Mouse (Mus musculus): ENCODE data around the gene Rbbp8nl. TPM values are rescaled to one million over a fixed set of nuclear protein-coding genes. Genes with fewer than 3 reads are reported as not detected.

The Rbbp8nl gene
- polyA plus RNA-seq, 1 experiment from 2014 or later, result not detected

- WGBS, result 74% methylated on average over 8 of the region's 8 CpGs
- no peak for ATAC-seq (ENCODE audit: insufficient number of reproducible peaks, low FRiP score)
- H3K27ac ChIP-seq (ENCODE audit: poor library complexity, severe bottlenecking), result no peak overlapping the region
- no peak overlapping the region for H3K4me2 ChIP-seq
- H3K4me1 ChIP-seq (replicated peaks), result peaks cover 27% of the 10 kb centered on the region
- peaks cover 11% of the 10 kb centered on the region for H3K9me3 ChIP-seq (replicated peaks)
- no peaks in the 10 kb centered on the region for H3K36me3 ChIP-seq
- H3K27me3 ChIP-seq (replicated peaks), result no peaks in the 10 kb centered on the region
- no peak overlapping the region for H3K4me3 ChIP-seq
- H3K9ac ChIP-seq, result no peak overlapping the region
Observed at GRCm38 (mm10) chr2:180306423-180307168, 16.9 kb upstream of the Rbbp8nl start.

GRCm38 (mm10) chr2:180306009-180306408 lies 16.3 kb upstream of the Rbbp8nl start:
- 65% methylated on average over 2 of the region's 2 CpGs for WGBS

DNA sequence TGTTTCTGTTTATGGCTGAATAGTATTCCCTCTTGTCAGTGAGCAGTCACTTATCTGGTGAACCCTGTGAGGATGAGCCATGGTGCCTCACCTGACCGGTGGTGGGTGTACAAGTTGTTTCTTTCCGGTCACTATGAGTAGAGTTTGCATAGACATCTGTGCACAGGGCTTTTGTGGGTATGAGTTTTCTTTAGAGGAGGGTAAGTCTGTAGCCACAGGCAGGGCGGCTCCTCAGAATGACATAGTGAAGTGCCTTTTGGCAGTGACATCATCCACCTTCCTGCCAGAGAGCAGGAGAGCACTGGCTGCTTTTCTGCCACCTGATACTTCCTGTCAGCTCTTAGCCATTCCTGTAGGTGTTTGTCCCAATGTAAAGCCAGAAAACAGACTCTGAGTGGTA lies 15.8 kb upstream of the Rbbp8nl start:
- H3K27ac ChIP-seq (ENCODE audit: poor library complexity, severe bottlenecking), result no peak overlapping the region
- 69% methylated on average over 3 of the region's 3 CpGs for WGBS
- peaks cover 20% of the 10 kb centered on the region for H3K4me1 ChIP-seq (replicated peaks)
- peaks cover 16% of the 10 kb centered on the region for H3K9me3 ChIP-seq (replicated peaks)
- no peaks in the 10 kb centered on the region for H3K27me3 ChIP-seq (replicated peaks)
- ATAC-seq (ENCODE audit: insufficient number of reproducible peaks, low FRiP score), result no peak
- no peak overlapping the region for H3K4me3 ChIP-seq
- H3K4me2 ChIP-seq, result no peak overlapping the region
- no peaks in the 10 kb centered on the region for H3K36me3 ChIP-seq
- no peak overlapping the region for H3K9ac ChIP-seq

More at GRCm38 (mm10) chr2:180306009-180306408, 16.3 kb upstream of the Rbbp8nl start:
- Histone ChIP-seq H3K4me3 (no peak overlapping the region), H3K9me3 (replicated peaks) (peaks cover 16% of the 10 kb centered on the region), H3K27me3 (replicated peaks) (no peaks in the 10 kb centered on the region), H3K36me3 (no peaks in the 10 kb centered on the region), H3K4me1 (replicated peaks) (peaks cover 21% of the 10 kb centered on the region), H3K27ac (ENCODE audit: poor library complexity, severe bottlenecking) (no peak overlapping the region), H3K9ac (no peak overlapping the region), H3K4me2 (no peak overlapping the region)
- no peak for ATAC-seq (ENCODE audit: insufficient number of reproducible peaks, low FRiP score)

- no peak overlapping the region for H3K4me2 ChIP-seq
- WGBS, result 58% methylated on average over 4 of the region's 4 CpGs
- H3K36me3 ChIP-seq, result no peaks in the 10 kb centered on the region
- H3K4me3 ChIP-seq, result no peak overlapping the region
- ATAC-seq (ENCODE audit: insufficient number of reproducible peaks, low FRiP score), result no peak
- no peak overlapping the region for H3K27ac ChIP-seq (ENCODE audit: poor library complexity, severe bottlenecking)
- peaks cover 26% of the 10 kb centered on the region for H3K4me1 ChIP-seq (replicated peaks)
- H3K9ac ChIP-seq, result no peak overlapping the region
- peaks cover 16% of the 10 kb centered on the region for H3K9me3 ChIP-seq (replicated peaks)
- no peaks in the 10 kb centered on the region for H3K27me3 ChIP-seq (replicated peaks)
Observed at GRCm38 (mm10) chr2:180304554-180304953, 14.9 kb upstream of the Rbbp8nl start.

- Histone ChIP-seq H3K27me3 (replicated peaks) (no peaks in the 10 kb centered on the region), H3K27ac (ENCODE audit: poor library complexity, severe bottlenecking) (no peak overlapping the region), H3K9me3 (replicated peaks) (peaks cover 16% of the 10 kb centered on the region), H3K4me1 (replicated peaks) (peaks cover 26% of the 10 kb centered on the region), H3K4me2 (no peak overlapping the region), H3K9ac (no peak overlapping the region), H3K36me3 (no peaks in the 10 kb centered on the region), H3K4me3 (no peak overlapping the region)
- no peak for ATAC-seq (ENCODE audit: insufficient number of reproducible peaks, low FRiP score)
- WGBS, result 63% methylated on average over 12 of the region's 12 CpGs
Observed at GRCm38 (mm10) chr2:180303468-180303867, 13.8 kb upstream of the Rbbp8nl start.

GRCm38 (mm10) chr2:180302201-180302600 lies 12.5 kb upstream of the Rbbp8nl start:
- H3K9ac ChIP-seq, result no peak overlapping the region
- no peaks in the 10 kb centered on the region for H3K36me3 ChIP-seq
- no peak overlapping the region for H3K4me3 ChIP-seq
- 80% methylated on average over 4 of the region's 4 CpGs for WGBS
- H3K4me1 ChIP-seq (replicated peaks), result peaks cover 18% of the 10 kb centered on the region
- H3K9me3 ChIP-seq (replicated peaks), result peaks cover 16% of the 10 kb centered on the region
- no peak overlapping the region for H3K27ac ChIP-seq (ENCODE audit: poor library complexity, severe bottlenecking)
- no peak for ATAC-seq (ENCODE audit: insufficient number of reproducible peaks, low FRiP score)
- no peaks in the 10 kb centered on the region for H3K27me3 ChIP-seq (replicated peaks)
- H3K4me2 ChIP-seq, result no peak overlapping the region

GRCm38 (mm10) chr2:180300771-180301170 lies 11.1 kb upstream of the Rbbp8nl start:
- H3K9me3 ChIP-seq (replicated peaks), result peaks cover 16% of the 10 kb centered on the region
- WGBS, result 14% methylated on average over 5 of the region's 5 CpGs
- no peak overlapping the region for H3K4me2 ChIP-seq
- no peaks in the 10 kb centered on the region for H3K36me3 ChIP-seq
- no peak for ATAC-seq (ENCODE audit: insufficient number of reproducible peaks, low FRiP score)
- H3K27me3 ChIP-seq (replicated peaks), result no peaks in the 10 kb centered on the region
- H3K4me3 ChIP-seq, result no peak overlapping the region
- H3K4me1 ChIP-seq (replicated peaks), result peaks cover 18% of the 10 kb centered on the region
- H3K27ac ChIP-seq (ENCODE audit: poor library complexity, severe bottlenecking), result no peak overlapping the region
- no peak overlapping the region for H3K9ac ChIP-seq

DNA sequence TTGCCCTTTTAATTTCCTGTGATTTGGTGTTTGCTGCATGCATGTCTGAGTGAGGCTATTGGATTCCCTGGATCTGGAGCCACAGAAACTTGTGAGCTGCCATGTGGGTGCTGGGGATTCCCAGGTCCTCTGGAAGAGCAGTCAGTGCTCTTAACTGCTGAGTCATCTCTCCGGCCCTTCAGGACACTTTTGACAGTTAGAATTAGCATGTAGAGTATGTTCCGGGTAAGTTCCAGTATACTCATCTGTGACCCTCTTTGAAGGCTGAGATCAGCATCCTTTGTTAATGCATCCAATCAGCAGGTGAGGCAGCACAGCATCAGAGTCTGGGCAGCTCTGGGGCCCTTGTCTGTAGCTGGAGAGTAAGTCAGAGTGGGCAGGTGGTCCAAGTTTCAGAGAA lies 10.6 kb upstream of the Rbbp8nl start:
- H3K4me2 ChIP-seq, result no peak overlapping the region
- H3K9ac ChIP-seq, result no peak overlapping the region
- no peak overlapping the region for H3K4me3 ChIP-seq
- no peaks in the 10 kb centered on the region for H3K36me3 ChIP-seq
- peaks cover 18% of the 10 kb centered on the region for H3K4me1 ChIP-seq (replicated peaks)
- ATAC-seq (ENCODE audit: insufficient number of reproducible peaks, low FRiP score), result no peak
- H3K27me3 ChIP-seq (replicated peaks), result no peaks in the 10 kb centered on the region
- WGBS, result 30% methylated on average over 2 of the region's 2 CpGs
- no peak overlapping the region for H3K27ac ChIP-seq (ENCODE audit: poor library complexity, severe bottlenecking)
- H3K9me3 ChIP-seq (replicated peaks), result peaks cover 16% of the 10 kb centered on the region

- ATAC-seq (ENCODE audit: insufficient number of reproducible peaks, low FRiP score), result no peak
- Histone ChIP-seq H3K9ac (no peak overlapping the region), H3K27ac (ENCODE audit: poor library complexity, severe bottlenecking) (no peak overlapping the region), H3K9me3 (replicated peaks) (no peaks in the 10 kb centered on the region), H3K36me3 (no peaks in the 10 kb centered on the region), H3K27me3 (replicated peaks) (no peaks in the 10 kb centered on the region), H3K4me1 (replicated peaks) (peaks cover 31% of the 10 kb centered on the region), H3K4me3 (no peak overlapping the region), H3K4me2 (no peak overlapping the region)
- 69% methylated on average over 8 of the region's 8 CpGs for WGBS
Observed at GRCm38 (mm10) chr2:180292906-180293305, 3.2 kb upstream of the Rbbp8nl start.

- no peaks in the 10 kb centered on the region for H3K9me3 ChIP-seq (replicated peaks)
- H3K4me2 ChIP-seq, result no peak overlapping the region
- H3K27ac ChIP-seq (ENCODE audit: poor library complexity, severe bottlenecking), result no peak overlapping the region
- WGBS, result 62% methylated on average over 4 of the region's 4 CpGs
- H3K4me3 ChIP-seq, result no peak overlapping the region
- no peaks in the 10 kb centered on the region for H3K36me3 ChIP-seq
- no peak for ATAC-seq (ENCODE audit: insufficient number of reproducible peaks, low FRiP score)
- H3K27me3 ChIP-seq (replicated peaks), result no peaks in the 10 kb centered on the region
- H3K4me1 ChIP-seq (replicated peaks), result peaks cover 31% of the 10 kb centered on the region
- 0 out of 2 replicates have a peak overlapping the region, but pooled peaks have one; percentile 12 for H3K9ac ChIP-seq
Observed at GRCm38 (mm10) chr2:180292026-180292425, 2.3 kb upstream of the Rbbp8nl start.

GRCm38 (mm10) chr2:180291566-180291965 lies 1.9 kb upstream of the Rbbp8nl start:
- peaks cover 31% of the 10 kb centered on the region for H3K4me1 ChIP-seq (replicated peaks)
- H3K4me3 ChIP-seq, result no peak overlapping the region
- H3K27ac ChIP-seq (ENCODE audit: poor library complexity, severe bottlenecking), result no peak overlapping the region
- H3K4me2 ChIP-seq, result no peak overlapping the region
- WGBS, result 68% methylated on average over 5 of the region's 5 CpGs
- no peak for ATAC-seq (ENCODE audit: insufficient number of reproducible peaks, low FRiP score)
- H3K9ac ChIP-seq, result no peak overlapping the region
- H3K9me3 ChIP-seq (replicated peaks), result no peaks in the 10 kb centered on the region
- no peaks in the 10 kb centered on the region for H3K36me3 ChIP-seq
- H3K27me3 ChIP-seq (replicated peaks), result no peaks in the 10 kb centered on the region

GRCm38 (mm10) chr2:180290503-180290902 lies 824 bp upstream of the Rbbp8nl start:
- no peaks in the 10 kb centered on the region for H3K27me3 ChIP-seq (replicated peaks)
- H3K9me3 ChIP-seq (replicated peaks), result no peaks in the 10 kb centered on the region
- H3K36me3 ChIP-seq, result no peaks in the 10 kb centered on the region
- H3K27ac ChIP-seq (ENCODE audit: poor library complexity, severe bottlenecking), result no peak overlapping the region
- H3K9ac ChIP-seq, result no peak overlapping the region
- peaks cover 31% of the 10 kb centered on the region for H3K4me1 ChIP-seq (replicated peaks)
- peak; percentile 15; the same call in 1 of the 2 replicates for ATAC-seq (ENCODE audit: insufficient number of reproducible peaks, low FRiP score)
- H3K4me2 ChIP-seq, result no peak overlapping the region; the same call in 1 of the 2 replicates
- WGBS, result 15% methylated on average over 6 of the region's 6 CpGs
- H3K4me3 ChIP-seq, result no peak overlapping the region
